Mouse (Mus musculus) brain, embryonic 18.5 days (tissue): ENCODE results near the gene Synrg.

Experiments
- DNase-seq: peaks from one replicate; pipeline ENCODE4 v3.0.0-alpha.2; 2012; ENCODE audit warnings: low read depth, low spot score

The Synrg gene

DNA sequence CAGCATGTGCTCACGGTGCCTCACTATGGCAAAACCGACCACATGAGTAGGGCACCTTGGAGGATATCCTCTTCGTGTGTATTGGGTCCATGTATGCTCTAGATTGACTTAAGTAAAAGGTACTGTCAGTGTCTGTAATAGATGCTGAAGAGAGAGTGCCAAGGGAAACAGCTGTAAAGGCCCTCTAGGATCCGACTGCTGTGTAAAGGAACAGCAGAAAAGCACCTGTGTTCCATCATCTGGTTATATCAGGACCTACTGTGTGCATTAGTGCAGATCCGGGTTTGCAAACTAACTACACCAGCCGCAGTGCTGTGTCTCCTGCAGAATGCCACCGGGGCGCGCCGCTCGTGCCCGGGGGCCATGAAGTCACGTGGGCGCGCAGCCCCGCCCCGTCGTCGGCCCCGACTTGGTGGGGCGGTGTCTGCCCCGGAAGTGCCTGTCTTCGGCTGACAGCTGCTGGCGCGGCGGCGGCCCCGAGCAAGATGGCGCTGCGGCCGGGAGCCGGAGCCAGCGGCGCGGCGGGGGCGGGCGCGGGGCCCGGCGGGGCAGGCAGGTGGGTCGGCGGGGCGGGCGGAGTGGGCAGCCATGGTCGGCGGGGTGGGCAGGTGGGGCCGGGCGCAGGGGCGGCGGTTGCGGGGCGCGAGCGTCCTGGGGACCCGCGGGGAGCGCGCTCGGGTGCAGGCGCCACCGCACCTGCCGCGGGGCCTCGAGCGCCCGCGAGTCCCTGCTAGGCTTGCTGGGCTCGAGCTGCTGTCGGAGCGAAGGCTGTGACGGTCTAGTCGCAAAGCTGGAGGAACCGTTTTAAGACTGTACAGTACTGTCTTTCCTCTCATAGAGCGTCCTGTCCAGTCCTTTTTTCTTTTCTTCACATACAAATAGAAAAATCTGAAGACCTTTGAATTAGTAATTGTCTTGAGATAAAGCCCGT, at the start of gene Synrg:
TSS of gene Synrg (plus strand) at position 438 of the 931 bp plus-strand sequence.
- peak; percentile 74 for DNase-seq

DNA sequence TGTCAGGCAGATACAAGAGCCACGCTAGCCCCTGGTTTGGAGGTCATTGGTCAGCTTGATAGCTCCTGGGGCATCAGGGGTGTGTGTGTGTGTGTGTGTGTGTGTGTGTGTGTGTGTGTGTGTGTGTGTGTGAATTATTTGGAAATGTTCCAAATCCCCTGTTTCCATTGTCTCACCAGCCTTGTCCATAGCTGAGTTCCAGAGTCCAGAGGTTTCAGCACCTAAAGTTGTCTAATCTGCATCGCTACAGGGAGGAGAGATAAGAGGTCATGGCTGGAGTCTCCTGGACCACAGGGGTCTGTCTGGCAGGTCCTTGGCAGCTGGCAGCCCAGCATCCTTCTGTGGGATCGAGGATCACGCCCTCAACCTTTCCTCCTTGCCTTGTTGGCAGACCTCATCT, 49.7 kb upstream of the Synrg start:
- DNase-seq = no peak

DNA sequence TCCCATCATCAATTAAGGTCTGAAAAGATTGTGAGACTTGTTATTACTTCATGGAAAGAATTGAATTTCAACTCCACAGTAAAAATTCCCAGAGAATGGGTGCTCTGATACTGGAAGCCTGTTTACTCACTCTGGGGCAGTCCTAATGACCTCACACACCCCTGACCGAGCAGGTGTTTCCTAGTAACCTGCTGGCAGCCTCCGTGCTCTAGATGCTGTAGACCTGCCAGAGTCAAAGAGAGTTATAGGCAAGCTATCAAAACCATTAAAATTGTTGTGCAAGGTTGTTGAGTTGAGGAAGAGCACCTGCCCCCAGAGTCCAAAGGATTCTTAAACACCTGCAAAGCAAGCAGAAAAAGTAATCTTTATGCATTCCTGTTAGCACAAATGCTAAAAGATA, 41.6 kb upstream of the Synrg start:
- DNase-seq = no peak

DNA sequence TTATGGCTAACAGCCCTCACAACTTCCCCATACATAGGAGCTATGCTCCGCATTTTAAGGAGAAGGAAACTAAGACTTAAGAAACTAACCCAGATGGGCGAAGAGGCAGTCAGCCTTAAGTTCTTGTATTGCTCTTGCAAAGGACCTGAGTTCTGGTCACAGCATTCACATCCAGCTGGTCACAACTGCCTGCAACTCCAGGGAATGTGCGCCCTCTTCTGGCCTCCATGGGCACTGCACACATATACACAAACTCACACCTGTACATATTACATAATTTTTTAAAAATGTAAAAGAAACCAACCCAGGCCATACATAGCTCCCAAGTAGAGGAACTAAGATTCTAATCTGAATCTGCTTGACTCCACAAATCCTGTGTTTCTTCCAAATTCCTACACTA, 37.1 kb upstream of the Synrg start:
- DNase-seq = no peak

DNA sequence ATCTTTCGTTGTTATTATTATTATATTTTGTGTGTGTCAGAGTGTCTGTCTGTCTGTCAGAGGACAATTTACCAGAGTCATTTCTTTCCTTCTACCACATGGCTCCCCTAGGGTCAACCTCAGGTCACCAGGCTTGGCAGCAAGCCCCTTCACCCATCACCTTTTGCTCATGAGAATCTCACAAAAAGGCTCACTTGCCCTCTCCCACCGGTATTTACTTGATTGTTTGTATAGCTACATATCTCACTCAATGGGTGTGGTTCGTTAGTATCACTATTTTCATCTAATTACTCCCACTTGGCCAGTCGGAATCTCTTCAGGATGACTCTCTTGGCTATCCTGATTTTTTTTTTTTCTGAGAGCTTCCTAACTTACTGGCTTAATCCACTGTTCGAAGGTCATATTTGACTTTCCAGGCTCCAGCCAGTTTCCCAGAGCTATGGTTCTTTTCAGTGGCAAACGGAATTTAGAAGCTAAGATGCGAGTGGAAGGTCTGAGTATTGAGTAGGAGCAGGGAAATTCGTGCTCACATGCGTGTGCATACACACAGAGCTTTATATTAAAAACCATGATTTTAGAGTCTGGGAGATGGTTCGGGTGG, 31.6 kb upstream of the Synrg start:
- no peak for DNase-seq

DNA sequence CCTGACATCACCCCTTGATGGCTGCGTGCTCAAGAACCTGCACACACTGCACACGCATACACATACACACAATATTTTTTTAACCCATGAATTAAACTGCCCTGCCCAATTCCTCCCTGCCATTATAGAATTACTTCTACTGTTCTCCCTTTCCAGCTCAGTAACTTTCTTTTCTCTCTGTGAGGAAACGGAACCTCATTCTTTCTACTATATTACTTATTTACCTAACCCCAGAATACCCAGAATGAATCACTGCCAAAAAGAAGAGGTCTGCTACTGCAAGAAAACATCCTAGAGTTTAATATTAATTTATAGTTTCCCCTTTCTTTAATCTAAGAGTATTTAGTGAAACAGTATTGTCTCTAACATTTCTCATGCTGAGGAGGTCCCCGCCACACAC, 30.9 kb upstream of the Synrg start:
- DNase-seq = no peak

DNA sequence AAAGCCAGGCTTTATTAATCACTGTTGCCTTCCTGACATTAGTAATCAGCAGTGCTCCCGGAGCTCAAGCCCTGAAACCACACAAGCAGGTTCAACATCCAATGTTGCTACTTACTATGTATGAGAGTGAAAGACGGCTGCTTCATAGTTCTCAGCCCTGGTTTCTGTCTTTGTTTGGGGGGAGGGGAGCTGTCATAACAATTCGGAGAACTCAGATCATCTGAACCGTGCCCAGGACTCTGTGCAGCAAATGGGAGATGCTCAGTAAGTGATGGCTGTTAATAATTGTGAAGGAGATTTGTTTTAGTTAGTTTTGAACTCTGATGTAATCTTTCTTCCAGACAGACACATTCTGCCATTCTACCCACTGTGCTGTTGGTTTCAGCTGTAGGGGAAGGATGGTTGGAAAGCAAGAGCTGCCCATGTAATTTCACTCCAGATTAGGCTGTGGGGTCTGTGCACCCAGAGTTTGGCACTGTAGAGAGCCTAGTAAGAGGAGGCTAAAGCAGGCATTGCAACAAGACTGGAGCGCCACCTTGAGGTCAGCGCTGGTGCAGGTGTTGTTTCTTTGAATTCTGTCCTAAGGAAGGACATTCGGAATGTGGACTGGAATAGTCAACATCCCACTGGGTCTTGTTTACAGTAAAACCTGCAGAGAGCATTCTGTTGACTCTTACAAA, 28.1 kb upstream of the Synrg start:
- DNase-seq = peak; percentile 8

DNA sequence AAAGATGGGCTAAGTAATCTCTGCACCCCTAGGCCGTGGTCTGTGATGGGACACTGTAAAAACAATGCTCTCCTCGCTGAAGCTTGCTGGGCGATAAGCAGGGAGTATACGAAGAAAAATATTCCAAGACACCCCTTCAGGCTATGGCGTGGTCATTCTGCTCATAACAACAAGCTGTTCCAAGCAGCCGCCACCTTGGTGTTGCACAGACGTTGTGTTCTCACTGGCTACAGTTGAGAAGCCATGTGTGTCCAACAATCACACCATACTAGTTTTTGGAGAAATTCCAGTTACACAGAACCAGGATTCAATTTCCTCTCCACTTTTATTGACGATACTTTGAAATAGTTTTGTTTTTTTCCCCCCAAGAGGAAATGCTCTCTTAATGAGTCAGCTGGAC, 25.7 kb upstream of the Synrg start:
- no peak for DNase-seq

DNA sequence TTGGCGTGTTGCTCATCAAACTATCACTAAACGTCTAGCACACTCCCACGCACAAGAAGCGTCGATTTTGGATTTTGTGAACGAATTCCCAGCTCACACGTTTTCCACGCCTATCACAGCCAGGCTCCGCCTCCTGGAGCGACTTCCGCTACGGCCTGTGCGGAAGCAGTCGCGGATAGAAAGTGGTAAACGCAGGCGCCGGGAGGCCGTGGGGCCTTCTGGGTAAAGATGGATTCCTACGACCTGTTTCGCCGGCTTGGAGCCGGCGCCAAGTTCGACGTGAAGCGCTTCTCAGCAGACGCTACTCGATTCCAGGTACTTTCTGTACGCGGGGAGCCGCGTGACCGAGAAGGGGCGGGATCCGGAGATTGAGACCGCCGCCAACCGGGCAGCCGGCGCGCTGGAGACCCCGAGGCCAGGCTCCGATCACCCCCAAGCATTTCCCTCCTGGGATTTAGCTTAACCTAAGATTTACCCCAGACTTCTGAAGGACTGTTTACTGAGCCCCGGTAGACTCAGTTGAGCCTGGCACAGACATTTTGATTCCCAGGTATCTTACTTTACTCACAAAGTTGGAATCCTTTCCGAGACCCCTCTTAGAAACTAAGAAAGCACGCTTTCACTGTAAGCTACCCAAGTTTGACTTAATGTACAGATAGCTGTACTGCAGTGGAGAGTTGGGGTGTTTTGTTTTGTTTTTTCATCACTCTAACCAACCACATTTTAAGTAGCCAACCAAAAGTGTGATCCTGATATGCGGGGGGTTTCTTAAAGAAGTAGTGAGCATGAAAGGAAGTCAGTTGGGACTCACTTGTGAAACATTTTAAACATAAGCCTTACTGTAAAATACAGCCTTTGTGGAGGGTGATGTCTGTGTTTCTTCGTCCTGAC, 22.0 kb upstream of the Synrg start, which contains the start of gene Ddx52:
TSS of gene Ddx52 (plus strand) at position 113 of the 891 bp plus-strand sequence.
- peak; percentile 83 for DNase-seq

DNA sequence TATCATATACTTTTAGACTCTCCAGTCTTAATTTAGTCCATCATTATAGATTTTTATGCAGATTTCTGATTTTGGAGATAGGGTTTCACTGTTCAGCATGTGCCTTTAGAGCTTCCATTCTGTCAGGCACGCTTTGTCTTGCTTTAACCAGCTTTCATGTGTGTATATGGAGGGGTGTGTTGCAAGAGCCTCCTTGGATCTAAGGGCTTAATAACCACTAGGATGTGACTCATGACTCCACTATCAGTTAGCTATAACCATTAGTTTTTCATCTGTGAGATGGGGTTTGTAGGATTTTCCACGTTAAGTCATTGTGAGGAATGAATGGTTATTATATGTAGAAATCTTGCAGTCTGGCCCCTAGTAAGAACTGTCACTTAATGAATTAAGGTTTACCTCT, 7.4 kb upstream of the Synrg start:
- DNase-seq = no peak

DNA sequence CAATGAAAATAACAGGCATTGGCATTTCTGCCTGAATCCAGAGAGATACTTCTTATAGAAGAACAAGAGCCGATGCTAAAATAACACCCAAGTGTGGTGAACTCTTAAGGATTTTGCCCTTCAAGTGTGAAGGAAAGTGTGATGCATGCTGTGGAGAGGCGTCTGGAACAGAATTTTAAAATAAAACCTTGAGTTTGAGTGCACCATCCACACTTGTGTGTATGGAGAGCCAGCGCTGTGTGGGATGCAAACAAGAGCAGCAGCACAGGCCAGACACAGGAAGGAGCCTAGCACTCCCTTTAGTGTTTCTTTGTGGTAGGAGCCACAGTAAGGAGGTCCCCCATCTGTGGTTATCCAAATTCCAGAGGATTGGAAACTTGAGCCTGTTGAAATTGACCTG, 2.2 kb upstream of the Synrg start:
- no peak for DNase-seq

DNA sequence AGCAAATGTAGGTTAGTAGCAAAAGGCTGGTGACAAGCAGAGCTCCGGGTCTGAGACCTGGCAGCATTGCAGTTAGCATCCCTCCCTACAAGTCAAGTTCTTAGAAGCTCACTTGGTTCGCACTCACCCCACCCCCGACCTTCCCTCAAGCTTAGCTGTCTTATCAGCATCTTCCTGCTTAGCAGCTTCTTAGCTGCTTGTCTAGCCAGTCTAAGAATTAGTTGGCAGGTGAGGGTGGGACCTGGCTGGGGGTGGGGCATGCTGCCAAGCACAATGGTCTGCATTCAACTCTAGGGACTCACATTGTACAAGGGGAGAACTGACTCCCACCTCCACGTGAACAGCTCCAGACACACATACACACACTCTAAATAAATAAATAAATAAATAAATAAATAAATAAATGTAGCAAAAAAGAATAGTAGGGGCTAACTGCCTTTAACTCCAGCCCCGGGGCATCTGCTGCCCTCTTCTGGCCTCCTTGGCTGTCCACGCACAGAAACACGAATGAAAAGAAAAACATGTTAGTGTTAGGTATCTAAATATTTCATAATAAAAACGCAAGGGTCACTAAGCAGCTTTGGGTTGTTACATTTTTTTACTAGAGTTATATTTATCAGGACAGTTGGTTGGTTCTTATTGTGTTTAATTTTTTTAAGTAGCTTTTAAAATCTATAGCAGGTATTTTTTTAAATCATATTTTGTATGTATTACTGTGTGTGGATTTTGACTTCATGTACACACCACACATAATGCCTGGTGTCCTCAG, 3.4 kb downstream of the Synrg start:
- no peak for DNase-seq

DNA sequence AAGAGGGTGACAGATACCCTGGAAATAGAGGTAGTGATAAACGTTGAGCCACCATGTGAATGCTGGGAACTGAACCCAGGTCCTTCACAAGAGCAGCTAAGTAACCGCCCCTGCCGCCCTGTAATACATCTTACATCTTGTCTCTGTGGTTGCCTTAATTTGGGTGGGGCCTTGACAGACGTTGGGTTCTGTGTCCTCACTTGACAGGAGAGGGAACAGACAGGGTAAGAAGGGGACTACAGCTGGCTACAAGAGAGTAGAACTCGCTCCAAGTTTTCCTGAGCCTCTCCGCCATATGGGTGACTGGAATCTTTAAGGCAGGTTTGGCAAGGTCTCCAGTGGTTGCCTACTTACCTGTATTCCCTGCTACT, 4.0 kb downstream of the Synrg start:
- no peak for DNase-seq

DNA sequence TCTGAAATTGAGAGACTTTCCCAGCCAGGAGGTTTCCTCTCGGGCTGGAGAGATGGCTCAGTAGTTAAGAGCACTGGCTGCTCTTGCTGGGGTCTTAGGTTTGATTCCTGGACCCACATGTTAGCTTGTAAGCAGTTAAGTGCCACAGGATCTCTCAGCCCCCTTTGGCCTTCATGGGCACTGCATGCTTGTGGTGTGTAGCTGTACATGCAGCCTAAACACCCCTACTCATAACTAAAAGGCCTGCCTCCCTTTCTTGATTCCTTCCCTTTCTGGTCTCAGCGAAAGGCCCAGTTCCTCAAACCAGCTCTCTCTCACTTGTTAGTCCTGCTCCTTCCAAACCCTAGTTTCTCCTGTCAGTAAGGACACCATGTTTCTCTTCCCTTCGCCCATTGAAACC, 4.8 kb downstream of the Synrg start:
- no peak for DNase-seq

DNA sequence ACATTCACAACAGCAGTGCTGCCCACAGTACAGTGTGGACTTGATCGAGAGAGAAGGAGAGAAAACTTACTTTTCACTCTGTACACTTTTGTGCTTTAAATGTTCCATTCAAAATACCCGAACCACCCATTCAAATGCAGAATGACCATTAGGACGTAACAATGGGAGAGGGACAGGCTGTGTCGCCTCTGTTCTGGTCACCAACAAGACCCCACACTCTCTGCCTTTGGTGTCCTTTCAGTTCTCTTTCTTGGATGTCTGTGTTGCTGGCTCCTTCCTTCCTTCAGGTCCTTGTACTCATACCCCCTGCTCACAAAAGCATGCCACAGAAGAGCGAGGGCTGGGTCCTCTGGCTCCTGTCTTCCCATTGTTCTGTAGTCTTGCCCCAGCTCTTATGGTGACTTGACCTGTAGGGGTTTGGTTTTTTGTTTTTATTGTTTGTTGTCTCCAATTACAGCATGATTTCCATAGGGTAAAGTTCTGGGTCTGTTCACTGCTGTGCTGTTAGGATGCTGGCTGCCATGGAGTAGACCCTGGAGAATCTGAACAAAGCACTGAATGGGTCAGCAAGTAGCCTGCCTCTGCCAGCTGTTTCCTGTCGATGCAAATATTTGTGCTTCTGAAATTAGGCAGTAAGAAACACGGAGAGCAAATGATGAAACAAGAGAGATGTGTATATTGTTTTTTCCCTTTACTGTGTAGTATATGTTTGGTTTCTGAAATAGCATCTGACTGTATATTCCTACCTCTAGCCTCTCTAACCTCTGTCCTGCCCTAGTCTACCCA, 10.5 kb downstream of the Synrg start:
- no peak for DNase-seq

DNA sequence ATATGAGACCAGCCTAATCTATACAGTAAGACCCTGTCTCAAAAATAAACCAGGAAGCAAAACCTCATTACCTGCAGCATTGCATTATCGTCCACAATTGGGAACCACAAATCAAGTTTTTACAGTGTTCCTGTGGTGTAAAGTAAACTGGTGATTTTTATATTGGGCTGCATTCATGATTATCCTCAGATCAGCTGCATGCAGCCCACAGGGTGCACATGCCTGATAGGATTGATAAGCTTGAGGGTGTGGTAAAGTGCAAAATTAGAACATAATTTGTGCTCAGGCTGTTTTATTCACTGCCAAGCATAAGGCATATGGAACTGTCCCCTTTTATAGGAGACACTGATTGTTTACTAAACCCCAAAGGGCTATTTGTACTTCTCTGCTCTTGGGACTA, 11.3 kb downstream of the Synrg start:
- no peak for DNase-seq

DNA sequence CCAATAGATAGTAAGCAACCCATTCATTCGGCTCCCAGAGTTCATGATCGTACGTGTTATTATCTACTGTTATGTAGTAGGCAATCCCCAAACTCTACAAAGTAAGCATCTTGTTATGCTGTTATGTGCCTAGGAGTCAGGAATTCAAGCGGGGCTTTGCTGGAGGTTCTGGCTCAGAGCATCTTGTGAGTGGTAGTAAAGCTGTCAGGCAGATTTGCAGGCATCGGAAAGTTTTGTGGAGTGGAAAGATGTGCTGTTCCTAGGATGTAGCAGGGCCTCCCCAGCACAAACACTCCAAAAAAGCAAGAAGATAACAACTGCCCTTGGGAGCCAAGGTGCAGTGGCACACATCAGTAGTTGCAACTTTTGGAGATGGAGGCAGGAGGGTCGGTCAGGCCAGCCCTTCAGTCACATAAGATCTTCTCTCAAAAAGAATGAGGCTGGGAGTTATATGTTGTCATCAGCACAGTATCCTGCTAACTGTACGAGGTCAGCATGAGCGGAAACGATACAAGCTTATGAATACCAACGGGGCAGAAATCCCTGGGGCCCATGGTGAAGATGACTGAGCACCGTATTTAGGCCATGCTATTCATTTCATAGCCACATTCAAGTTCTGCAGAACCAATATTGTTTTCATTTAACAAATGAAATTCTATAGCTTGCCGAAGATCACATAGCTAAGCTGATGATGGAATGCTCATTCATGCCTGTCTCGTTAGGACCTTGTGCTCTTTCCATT, 12.2 kb downstream of the Synrg start:
- DNase-seq = no peak

DNA sequence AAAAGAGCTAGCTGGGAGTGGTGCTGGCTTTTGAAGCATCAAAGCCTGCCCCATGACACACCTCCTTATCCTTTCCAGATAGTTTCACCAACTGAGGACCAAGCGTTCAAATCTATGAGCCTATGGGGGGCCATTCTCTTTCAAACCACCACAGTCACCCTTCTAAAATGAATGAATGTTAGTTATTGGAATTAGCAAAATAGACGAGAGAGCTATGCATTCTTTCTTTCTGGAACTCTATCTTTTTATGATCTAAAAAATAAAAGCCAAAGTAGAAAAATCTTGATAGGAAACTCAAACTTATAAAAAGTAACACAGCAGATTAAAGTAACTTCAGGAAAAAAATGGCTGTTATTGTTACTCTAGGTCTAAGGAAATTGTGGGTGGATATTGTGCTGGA, 13.6 kb downstream of the Synrg start:
- no peak for DNase-seq

DNA sequence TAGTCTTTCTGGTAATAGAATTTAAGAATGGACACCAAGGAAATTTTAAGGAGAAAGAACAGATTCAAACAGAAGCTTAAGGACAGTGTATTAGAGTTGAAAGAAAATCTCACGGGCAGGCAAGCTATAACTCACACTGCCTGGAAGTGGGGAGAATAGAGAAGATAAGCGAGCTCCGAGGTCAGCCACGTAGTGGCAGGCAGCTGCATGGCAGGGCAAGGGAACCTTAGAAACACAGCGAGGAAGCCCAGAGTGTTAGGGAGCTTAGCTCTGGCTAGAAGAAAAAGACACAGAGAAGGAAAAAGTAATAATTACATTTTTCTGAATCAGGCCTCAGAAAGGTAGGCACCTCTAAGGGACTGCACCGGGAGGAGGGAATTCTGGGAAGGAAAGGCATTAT, 15.8 kb downstream of the Synrg start:
- DNase-seq = no peak
